Mouse (Mus musculus): ENCODE data around the gene Krtap17-1. TPM values are rescaled to one million over a fixed set of nuclear protein-coding genes. Genes with fewer than 3 reads are reported as not detected.

The Krtap17-1 gene
- polyA plus RNA-seq (2012; ENCODE audit: insufficient read depth, insufficient read length, low replicate concordance, missing spikeins): not detected in 2 replicates

GRCm38 (mm10) chr11:99993620-99994383 is at the start of gene Krtap17-1:
Krtap17-1 (minus strand) TSS chr11:99993994.
- no peak within 1 kb of the TSS for H3K27ac ChIP-seq (ENCODE audit: insufficient read depth, low read depth, low read length)
- TF ChIP-seq POLR2A (IDR thresholded peaks at IDR 0.05; ENCODE audit: insufficient read depth, low read depth, low read length) (no peak), CTCF (IDR thresholded peaks at IDR 0.05; ENCODE audit: insufficient read depth, low read depth, low read length) (no peak)
- peak within 1 kb of the TSS; percentile 15; the same call in 1 of the 2 replicates for H3K4me3 ChIP-seq (ENCODE audit: insufficient read depth, low read depth, low read length)
- 21% methylated on average over 26 of the region's 26 CpGs for WGBS
- peaks cover 7% of the 10 kb centered on the region for H3K4me1 ChIP-seq (ENCODE audit: control insufficient read depth, insufficient read depth, low read length)

DNA sequence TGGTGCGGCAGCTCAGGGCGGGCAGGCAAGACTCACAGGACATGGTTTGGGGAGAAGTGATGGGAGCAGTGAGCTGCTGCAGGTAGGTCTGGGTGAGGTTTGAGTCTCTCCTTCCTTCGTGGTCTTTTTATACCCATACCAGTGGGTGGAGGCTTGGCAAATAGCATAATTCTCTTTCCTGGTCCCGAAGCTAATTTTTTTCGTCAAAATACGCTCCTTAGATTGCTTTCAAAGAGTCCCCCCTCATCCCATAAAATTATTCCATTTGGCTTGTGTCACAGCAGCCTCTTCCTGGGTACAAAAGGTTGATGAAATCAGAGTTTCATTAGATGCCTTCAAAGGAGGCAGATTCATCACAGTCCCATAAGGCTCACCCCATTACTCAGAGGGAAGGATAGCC is 47.7 kb upstream of the Krtap17-1 start, which contains the start of gene Krt34:
Gene Krt34 (minus strand): TSS at position 101 of the 400 bp plus-strand sequence.
- TF ChIP-seq CTCF (IDR thresholded peaks at IDR 0.05; ENCODE audit: insufficient read depth, low read depth, low read length): no peak
- TF ChIP-seq POLR2A (IDR thresholded peaks at IDR 0.05; ENCODE audit: insufficient read depth, low read depth, low read length): no peak
- 90% methylated on average over 6 of the region's 6 CpGs for WGBS
- Histone ChIP-seq H3K4me1 (ENCODE audit: control insufficient read depth, insufficient read depth, low read length) (no peaks in the 10 kb centered on the region), H3K27ac (ENCODE audit: insufficient read depth, low read depth, low read length) (no peak within 1 kb of the TSS), H3K4me3 (ENCODE audit: insufficient read depth, low read depth, low read length) (no peak within 1 kb of the TSS)

DNA sequence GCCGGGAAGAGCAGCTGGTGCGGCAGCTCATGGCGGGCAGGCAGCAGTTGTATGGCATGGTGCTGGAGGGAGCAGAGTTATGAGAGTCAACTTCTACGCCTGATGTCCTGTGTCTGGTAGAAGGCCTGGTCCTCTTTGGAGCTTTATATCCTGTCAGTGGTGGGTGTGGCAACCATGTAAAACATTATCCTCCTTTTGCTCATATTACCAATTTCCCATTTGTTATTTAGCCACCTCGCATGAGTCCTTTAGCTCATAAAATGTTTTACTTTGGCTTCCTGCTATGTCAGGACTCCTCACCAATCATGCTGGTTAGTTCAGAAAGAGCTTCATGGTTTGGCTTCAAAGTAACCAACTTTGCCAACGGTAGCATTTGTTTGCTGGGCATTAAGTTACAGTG is 36.0 kb upstream of the Krtap17-1 start, which contains the start of gene Krt33b:
Gene Krt33b (minus strand): TSS at position 101 of the 400 bp plus-strand sequence.
- Histone ChIP-seq H3K27ac (ENCODE audit: insufficient read depth, low read depth, low read length) (no peak within 1 kb of the TSS), H3K4me1 (ENCODE audit: control insufficient read depth, insufficient read depth, low read length) (no peaks in the 10 kb centered on the region), H3K4me3 (ENCODE audit: insufficient read depth, low read depth, low read length) (no peak within 1 kb of the TSS)
- no peak for TF ChIP-seq POLR2A (IDR thresholded peaks at IDR 0.05; ENCODE audit: insufficient read depth, low read depth, low read length)
- TF ChIP-seq CTCF (IDR thresholded peaks at IDR 0.05; ENCODE audit: insufficient read depth, low read depth, low read length): no peak
- 96% methylated on average over 6 of the region's 6 CpGs for WGBS

DNA sequence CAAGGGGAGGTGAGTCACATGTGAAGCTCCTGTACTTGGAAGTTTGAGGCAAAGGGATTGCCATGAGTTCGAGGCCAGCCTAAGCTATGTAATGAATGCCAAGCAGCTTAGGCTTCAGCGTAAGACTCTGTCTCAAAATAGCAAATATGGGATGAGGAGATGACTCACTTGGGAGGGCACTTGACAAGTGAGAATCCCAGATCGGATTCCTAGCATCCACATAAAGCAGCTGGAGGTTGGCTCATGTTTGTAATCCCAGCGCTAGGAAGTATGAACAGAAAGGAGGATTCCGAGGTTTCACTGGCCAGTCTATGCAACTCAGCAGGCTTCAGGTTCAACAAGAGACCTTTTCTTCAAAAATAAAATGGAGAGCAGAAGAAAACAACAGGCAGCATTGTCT is 27.6 kb upstream of the Krtap17-1 start:
- WGBS: 51% methylated on average over 5 of the region's 5 CpGs
- H3K4me1 ChIP-seq (ENCODE audit: control insufficient read depth, insufficient read depth, low read length): no peaks in the 10 kb centered on the region
- no peak overlapping the region for H3K4me3 ChIP-seq (ENCODE audit: insufficient read depth, low read depth, low read length)
- H3K27ac ChIP-seq (ENCODE audit: insufficient read depth, low read depth, low read length): no peak overlapping the region
- TF ChIP-seq CTCF (IDR thresholded peaks at IDR 0.05; ENCODE audit: insufficient read depth, low read depth, low read length) (no peak), POLR2A (IDR thresholded peaks at IDR 0.05; ENCODE audit: insufficient read depth, low read depth, low read length) (no peak)

GRCm38 (mm10) chr11:100019466-100019865 is 25.7 kb upstream of the Krtap17-1 start:
- Histone ChIP-seq H3K27ac (ENCODE audit: insufficient read depth, low read depth, low read length) (no peak overlapping the region), H3K4me3 (ENCODE audit: insufficient read depth, low read depth, low read length) (no peak overlapping the region), H3K4me1 (ENCODE audit: control insufficient read depth, insufficient read depth, low read length) (no peaks in the 10 kb centered on the region)
- TF ChIP-seq CTCF (IDR thresholded peaks at IDR 0.05; ENCODE audit: insufficient read depth, low read depth, low read length) (no peak), POLR2A (IDR thresholded peaks at IDR 0.05; ENCODE audit: insufficient read depth, low read depth, low read length) (no peak)
- 97% methylated on average over 1 of the region's 1 CpGs for WGBS

DNA sequence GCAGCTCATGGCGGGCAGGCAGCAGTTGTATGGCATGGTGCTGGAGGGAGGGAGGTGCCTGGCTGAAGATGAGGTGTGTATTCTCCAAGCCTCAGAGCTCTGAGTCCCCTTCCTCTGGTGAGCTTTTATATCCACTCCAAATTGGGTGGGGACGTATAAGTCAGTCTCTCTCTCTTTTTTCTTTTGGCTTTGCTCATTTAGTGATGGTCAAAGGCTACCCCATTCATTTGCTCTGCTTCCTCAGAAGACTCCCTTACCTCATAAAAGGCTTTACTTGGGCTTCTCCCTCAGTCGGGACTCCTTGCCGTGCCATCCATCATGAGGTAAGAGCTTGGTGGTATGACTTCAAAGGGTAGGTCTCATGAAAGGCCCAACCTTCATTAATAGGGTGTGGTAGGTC is 22.3 kb upstream of the Krtap17-1 start, which contains the start of gene Krt33a:
Gene Krt33a (minus strand): TSS at position 101 of the 400 bp plus-strand sequence.
- WGBS: 91% methylated on average over 4 of the region's 4 CpGs
- no peaks in the 10 kb centered on the region for H3K4me1 ChIP-seq (ENCODE audit: control insufficient read depth, insufficient read depth, low read length)

GRCm38 (mm10) chr11:100013691-100014171 is 19.9 kb upstream of the Krtap17-1 start:
- TF ChIP-seq POLR2A (IDR thresholded peaks at IDR 0.05; ENCODE audit: insufficient read depth, low read depth, low read length) (no peak), CTCF (IDR thresholded peaks at IDR 0.05; ENCODE audit: insufficient read depth, low read depth, low read length) (no peak)
- Histone ChIP-seq H3K4me1 (ENCODE audit: control insufficient read depth, insufficient read depth, low read length) (no peaks in the 10 kb centered on the region), H3K27ac (ENCODE audit: insufficient read depth, low read depth, low read length) (no peak overlapping the region), H3K4me3 (ENCODE audit: insufficient read depth, low read depth, low read length) (no peak overlapping the region)
- 68% methylated on average over 4 of the region's 4 CpGs for WGBS

More for the DNA sequence above, 22.3 kb upstream of the Krtap17-1 start, which contains the start of gene Krt33a:
- H3K4me3 ChIP-seq (ENCODE audit: insufficient read depth, low read depth, low read length): no peak within 1 kb of the TSS
- H3K27ac ChIP-seq (ENCODE audit: insufficient read depth, low read depth, low read length): no peak within 1 kb of the TSS
- TF ChIP-seq POLR2A (IDR thresholded peaks at IDR 0.05; ENCODE audit: insufficient read depth, low read depth, low read length) (no peak), CTCF (IDR thresholded peaks at IDR 0.05; ENCODE audit: insufficient read depth, low read depth, low read length) (no peak)

DNA sequence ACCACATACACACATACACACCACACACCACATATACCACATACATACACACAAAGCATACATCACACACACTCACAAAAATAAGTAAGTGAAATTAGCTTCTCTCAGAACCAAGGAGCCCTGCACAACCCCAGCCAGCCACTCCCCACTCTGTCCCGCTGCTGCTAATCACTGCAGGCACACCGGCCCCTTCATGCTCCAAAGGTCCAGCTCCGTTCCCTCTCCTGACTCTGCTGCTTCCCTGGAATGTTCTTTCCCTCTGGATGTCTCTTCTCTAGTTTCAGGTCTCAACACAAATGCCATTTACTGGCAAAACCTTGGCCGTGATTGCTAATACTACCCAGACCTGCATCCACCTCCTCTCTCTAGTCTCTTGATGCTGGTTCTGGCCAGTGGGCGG is 16.9 kb upstream of the Krtap17-1 start:
- TF ChIP-seq POLR2A (IDR thresholded peaks at IDR 0.05; ENCODE audit: insufficient read depth, low read depth, low read length) (no peak), CTCF (IDR thresholded peaks at IDR 0.05; ENCODE audit: insufficient read depth, low read depth, low read length) (no peak)
- 86% methylated on average over 5 of the region's 5 CpGs for WGBS

GRCm38 (mm10) chr11:100008336-100008735 is 14.5 kb upstream of the Krtap17-1 start:
- WGBS: 93% methylated on average over 5 of the region's 5 CpGs

More for the DNA sequence above, 16.9 kb upstream of the Krtap17-1 start:
- Histone ChIP-seq H3K4me3 (ENCODE audit: insufficient read depth, low read depth, low read length) (no peak overlapping the region), H3K27ac (ENCODE audit: insufficient read depth, low read depth, low read length) (no peak overlapping the region), H3K4me1 (ENCODE audit: control insufficient read depth, insufficient read depth, low read length) (no peaks in the 10 kb centered on the region)

More at GRCm38 (mm10) chr11:100008336-100008735, 14.5 kb upstream of the Krtap17-1 start:
- H3K4me3 ChIP-seq (ENCODE audit: insufficient read depth, low read depth, low read length): no peak overlapping the region
- H3K27ac ChIP-seq (ENCODE audit: insufficient read depth, low read depth, low read length): no peak overlapping the region
- no peak for TF ChIP-seq CTCF (IDR thresholded peaks at IDR 0.05; ENCODE audit: insufficient read depth, low read depth, low read length)
- TF ChIP-seq POLR2A (IDR thresholded peaks at IDR 0.05; ENCODE audit: insufficient read depth, low read depth, low read length): no peak
- H3K4me1 ChIP-seq (ENCODE audit: control insufficient read depth, insufficient read depth, low read length): no peaks in the 10 kb centered on the region

Data from olfactory bulb, adult 2 months (tissue).